Mouse (Mus musculus): ENCODE measurements around the gene Cth. TPM values are rescaled to one million over a fixed set of nuclear protein-coding genes. Genes with fewer than 3 reads are reported as not detected.

The Cth gene
- total RNA-seq, 2 experiments from 2014 or later: 5.9 to 7.2 TPM

GRCm38 (mm10) chr3:157921376-157921775 is 3.5 kb downstream of the Cth start:
- DNase-seq (ENCODE audit: low spot score in 2 of 2): no peak
- intact Hi-C loops (cut with DNase I): no loop called here

- DNase-seq (ENCODE audit: low spot score in 2 of 2): no peak
- intact Hi-C loops (cut with DNase I): no loop called here
These were observed 8.5 kb downstream of the Cth start for GRCm38 (mm10) chr3:157916336-157916735.

DNA sequence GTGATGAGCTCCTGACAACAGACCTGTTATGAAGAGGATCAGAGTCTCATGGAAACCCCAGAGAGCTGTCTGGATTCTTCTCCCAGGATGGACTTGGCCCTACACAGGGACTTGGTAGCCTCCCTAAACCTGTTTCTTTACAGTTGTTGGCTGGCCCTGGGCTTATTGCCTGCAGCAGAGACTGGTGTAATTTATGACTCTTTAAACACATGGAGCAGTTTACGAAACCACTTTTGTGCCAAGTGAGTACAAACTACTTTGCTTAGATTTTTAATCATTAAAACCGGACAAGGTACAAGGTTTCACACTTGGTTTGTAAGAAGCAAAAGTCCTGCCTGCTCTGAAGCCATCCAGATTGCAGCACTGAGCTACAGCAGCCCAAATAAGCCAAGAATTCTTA is 12.7 kb downstream of the Cth start:
- no peak for DNase-seq (ENCODE audit: low spot score in 2 of 2)
- intact Hi-C loops (cut with DNase I): no loop called here

DNA sequence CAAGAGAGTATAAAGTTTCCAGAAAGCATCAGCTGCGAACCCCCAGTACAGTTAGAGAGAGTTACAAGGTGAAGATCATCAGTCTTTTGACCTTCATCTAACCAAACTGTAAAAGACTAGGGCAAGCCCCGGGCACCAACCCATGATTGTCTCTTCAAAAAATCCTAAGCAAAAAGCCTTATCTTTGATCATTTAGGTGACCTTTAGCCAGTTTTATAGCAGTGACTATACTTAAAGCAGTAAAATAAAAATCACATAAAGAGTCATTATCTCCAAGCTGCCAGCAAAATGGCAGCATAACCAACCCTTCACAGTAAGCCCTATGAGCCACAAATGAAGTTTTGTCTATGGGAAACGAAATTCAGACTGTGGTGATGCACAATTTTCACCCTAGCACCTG is 14.6 kb downstream of the Cth start:
- no peak for DNase-seq (ENCODE audit: low spot score in 2 of 2)
- intact Hi-C loops (cut with DNase I): no loop called here

GRCm38 (mm10) chr3:157908166-157908565 is 16.7 kb downstream of the Cth start:
- intact Hi-C loops (cut with DNase I): no loop called here

DNA sequence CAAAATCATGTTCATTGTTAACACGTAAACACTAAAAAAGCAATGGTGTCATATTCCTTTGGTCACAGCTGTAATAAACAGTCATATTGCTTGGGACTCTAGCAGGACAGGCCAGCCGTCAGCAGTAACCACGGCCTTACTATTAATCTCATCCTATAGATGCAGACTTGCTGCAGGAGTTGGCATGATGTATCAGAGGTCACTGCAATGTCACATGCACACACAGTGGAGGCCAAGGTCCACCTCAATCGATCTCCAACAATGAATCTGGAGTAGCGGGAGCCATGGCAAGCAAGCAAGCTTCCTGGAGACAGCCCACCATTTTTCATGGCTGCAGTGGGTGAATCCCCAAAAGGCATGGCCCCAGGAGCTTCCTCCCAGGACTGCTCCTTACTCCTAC is 23.2 kb downstream of the Cth start:
- DNase-seq (ENCODE audit: low spot score in 2 of 2): no peak
- intact Hi-C loops (cut with DNase I): no loop called here

More at GRCm38 (mm10) chr3:157908166-157908565, 16.7 kb downstream of the Cth start:
- DNase-seq (ENCODE audit: low spot score in 2 of 2): no peak

GRCm38 (mm10) chr3:157899986-157900385 is 24.9 kb downstream of the Cth start:
- DNase-seq (ENCODE audit: low spot score in 2 of 2): no peak
- intact Hi-C loops (cut with DNase I): no loop called here

- DNase-seq (ENCODE audit: low spot score in 2 of 2): no peak
- intact Hi-C loops (cut with DNase I): no loop called here
These were observed 27.2 kb downstream of the Cth start for GRCm38 (mm10) chr3:157897645-157898044.

- intact Hi-C loops (cut with DNase I): no loop called here
- DNase-seq (ENCODE audit: low spot score in 2 of 2): no peak
These were observed 33.1 kb downstream of the Cth start for GRCm38 (mm10) chr3:157891819-157892218.

DNA sequence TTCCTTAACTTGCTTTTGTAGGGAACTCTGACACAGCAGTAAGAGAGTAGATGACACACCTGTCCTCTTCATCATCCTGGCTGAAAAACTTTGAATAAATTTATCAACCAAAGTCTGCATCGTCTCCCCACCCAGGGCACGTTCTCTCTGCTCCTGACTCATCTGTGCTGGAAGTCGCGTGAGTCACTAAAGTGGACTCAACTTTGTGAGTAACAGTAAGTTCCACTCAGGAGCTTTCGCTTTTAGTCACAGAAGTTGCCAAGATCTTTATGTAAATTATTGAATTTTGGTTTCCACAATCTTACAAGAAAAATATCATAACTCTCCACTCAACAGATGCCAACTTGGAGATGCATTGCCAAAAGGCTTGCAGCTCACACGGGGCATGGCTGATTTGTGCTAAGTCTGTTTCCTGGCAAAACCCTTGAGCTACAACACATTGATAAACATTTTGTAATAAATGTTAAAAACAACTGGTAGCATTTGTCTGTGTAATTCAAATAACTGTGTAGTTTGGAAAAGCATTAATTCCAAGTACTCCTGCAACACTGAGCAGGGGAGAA is 40.7 kb downstream of the Cth start:
- intact Hi-C loops (cut with DNase I): no loop called here
- peak; percentile 11 to 14 for DNase-seq (ENCODE audit: low spot score in 2 of 2)

DNA sequence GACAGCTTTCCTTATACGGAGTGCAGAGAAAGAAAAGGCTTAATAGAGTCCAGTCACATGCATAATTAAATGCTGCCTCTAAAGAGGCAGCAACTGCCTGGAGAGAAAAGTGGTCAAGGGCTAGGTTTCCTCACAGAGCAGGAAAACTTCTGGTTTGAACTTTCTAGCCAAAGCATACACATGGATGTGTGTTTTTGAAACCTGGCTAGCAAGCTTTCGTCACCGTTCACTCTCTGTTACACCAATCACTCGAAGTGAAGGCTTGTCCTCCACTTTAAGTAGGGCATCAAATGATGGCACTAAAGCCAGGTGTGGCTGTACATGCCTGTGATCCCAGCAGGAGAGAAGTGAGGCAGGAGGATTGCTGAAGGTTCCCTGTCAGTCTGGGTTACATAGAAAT is 41.8 kb downstream of the Cth start:
- no peak for DNase-seq (ENCODE audit: low spot score in 2 of 2)
- intact Hi-C loops (cut with DNase I): no loop called here

- intact Hi-C loops (cut with DNase I): no loop called here
- no peak for DNase-seq (ENCODE audit: low spot score in 2 of 2)
These were observed 42.9 kb downstream of the Cth start for GRCm38 (mm10) chr3:157881992-157882391.

GRCm38 (mm10) chr3:157880983-157881382 is 43.9 kb downstream of the Cth start:
- intact Hi-C loops (cut with DNase I): no loop called here
- DNase-seq (ENCODE audit: low spot score in 2 of 2): no peak

DNA sequence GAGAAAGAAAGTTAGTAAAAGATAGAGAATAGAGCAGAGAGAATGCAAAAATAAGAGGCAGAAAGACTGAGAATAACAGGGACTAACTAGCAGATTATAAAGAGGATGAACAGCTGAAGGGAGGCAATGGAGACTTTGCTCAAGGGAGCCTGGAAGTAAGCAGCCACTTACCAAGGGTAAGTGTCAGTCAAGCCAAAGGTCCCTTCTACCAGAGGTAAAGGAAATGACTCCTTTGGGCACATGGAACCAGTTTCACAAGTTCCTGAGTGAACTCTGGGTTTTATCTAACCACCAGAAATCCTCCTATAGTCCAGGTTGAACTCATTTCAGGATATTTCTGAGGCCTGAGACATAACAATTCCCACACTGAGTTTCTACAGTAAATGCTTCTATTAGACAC is 47.0 kb downstream of the Cth start:
- DNase-seq (ENCODE audit: low spot score in 2 of 2): no peak
- intact Hi-C loops (cut with DNase I): loop anchor here (10.0 kb wide), 1 partner anchor 313 kb away; the partner anchor contains the start of gene Ptger3

DNA sequence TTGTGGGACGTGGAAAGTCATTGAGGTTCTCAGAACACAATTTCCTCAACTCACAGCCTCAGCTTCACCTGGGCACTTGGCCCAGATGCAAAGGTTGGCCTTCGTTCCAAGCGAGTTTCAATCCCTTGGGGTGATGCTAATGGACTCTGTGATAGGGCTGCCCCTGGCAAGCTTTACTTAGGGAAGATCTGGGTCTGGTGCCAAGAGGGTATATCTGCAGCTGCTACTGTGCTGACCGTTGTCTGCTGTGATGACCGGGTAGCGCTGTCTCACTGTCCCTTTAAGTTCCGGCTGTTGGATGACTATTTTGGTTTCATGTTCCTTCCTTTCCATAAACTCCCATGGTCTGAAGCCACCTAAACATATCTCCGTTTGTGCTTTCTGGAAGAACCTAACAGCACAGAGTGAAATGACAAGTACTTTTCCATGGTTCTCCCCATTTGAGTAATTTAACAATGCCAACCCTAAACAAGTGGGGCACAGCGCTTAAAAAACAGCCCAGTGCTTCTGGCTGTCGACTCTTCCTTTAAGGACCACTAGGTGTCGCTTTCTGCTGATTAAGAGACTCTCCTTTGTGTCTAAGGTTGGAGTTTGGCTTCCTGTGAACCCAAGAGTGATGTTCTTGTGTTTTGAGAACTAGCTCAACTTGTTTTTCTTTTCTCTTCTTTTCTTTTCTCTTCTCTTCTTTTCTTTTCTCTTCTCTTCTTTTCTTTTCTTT is 48.3 kb downstream of the Cth start:
- peak; percentile 28 to 30 for DNase-seq (ENCODE audit: low spot score in 2 of 2)
- intact Hi-C loops (cut with DNase I): loop anchor here (10.0 kb wide), 1 partner anchor 312 kb away; the partner anchor contains the start of gene Ptger3

GRCm38 (mm10) chr3:157872897-157873296 is 52.0 kb downstream of the Cth start:
- no peak for DNase-seq (ENCODE audit: low spot score in 2 of 2)
- intact Hi-C loops (cut with DNase I): loop anchor here (10.0 kb wide), 1 partner anchor 308 kb away; the partner anchor contains the start of gene Ptger3

- intact Hi-C loops (cut with DNase I): no loop called here
- no peak for DNase-seq (ENCODE audit: low spot score in 2 of 2)
These were observed 57.0 kb downstream of the Cth start for GRCm38 (mm10) chr3:157867836-157868235.

DNA sequence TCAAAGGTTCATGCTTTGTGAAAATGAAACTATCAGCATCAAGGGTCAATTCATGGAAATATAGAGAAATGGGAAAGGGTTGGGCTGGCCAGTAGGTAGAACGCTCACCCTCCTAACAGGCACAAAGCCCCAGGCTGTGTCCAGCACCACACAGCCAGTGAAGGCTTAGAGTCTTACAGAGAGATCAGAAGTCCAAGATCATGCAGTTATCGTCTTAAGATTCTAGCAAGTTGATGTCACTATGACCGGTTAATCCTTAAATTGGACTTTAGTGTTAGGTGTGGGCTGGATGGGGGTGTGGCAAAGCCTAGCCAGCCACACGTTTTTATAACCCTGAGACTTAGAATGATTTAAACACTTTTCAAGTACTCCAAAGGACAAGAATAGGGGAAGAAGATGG is 58.6 kb downstream of the Cth start:
- DNase-seq (ENCODE audit: low spot score in 2 of 2): no peak
- intact Hi-C loops (cut with DNase I): no loop called here

- intact Hi-C loops (cut with DNase I): no loop called here
- DNase-seq (ENCODE audit: low spot score in 2 of 2): no peak
These were observed 59.0 kb downstream of the Cth start for GRCm38 (mm10) chr3:157865848-157866247.

GRCm38 (mm10) chr3:157865431-157865830 is 59.4 kb downstream of the Cth start:
- intact Hi-C loops (cut with DNase I): no loop called here
- no peak for DNase-seq (ENCODE audit: low spot score in 2 of 2)

DNA sequence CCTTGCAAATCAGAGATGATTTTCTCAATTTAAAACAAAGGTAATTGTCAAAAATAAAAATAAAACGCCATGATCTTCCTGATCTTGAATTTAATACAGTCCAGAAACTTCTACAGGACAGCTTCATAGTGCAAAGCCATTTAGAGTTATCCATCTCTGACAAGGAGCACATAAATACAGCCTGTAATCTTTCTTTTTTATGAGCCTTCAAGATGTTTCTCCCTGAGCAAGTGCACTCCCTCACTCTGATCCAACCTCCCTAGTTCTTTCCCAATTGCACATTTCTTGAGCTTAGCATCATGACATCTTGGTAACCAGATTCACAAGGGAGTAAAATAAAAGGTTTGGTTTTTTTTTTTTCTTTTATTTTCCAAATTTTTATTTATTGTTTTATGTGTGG is 72.1 kb downstream of the Cth start:
- intact Hi-C loops (cut with DNase I): no loop called here
- DNase-seq (ENCODE audit: low spot score in 2 of 2): no peak

All from left cerebral cortex, postnatal 36 days (tissue).